Mouse (Mus musculus) heart, embryonic 11.5 days (tissue): ENCODE results near the gene Ankrd11. TPM values are rescaled to one million over a fixed set of nuclear protein-coding genes. Genes with fewer than 3 reads are reported as not detected.

Source experiments
- ATAC-seq: fragments of 200-750 bp; cut with Nextera tagmentation; replicated peaks from 2 replicates; pipeline ENCODE4 v1.8.0; 2017; ENCODE audit warnings: moderate library complexity; ENCODE audit not compliant: insufficient number of reproducible peaks, low FRiP score, low TSS enrichment
- H3K27ac ChIP-seq: fragments of 300-500 bp; sonication (generic); 2 replicates; pipeline ENCODE4 v1.5.1; 2014; ENCODE audit warnings: mild to moderate bottlenecking, low read depth, low read length
- H3K27me3 ChIP-seq: fragments of 300-500 bp; sonication (generic); 2 replicates; pipeline ENCODE4 v1.6.1; 2014; ENCODE audit warnings: mild to moderate bottlenecking, low read length, mixed read lengths; ENCODE audit not compliant: control insufficient read depth, insufficient read depth
- H3K36me3 ChIP-seq: fragments of 300-500 bp; sonication (generic); 2 replicates; pipeline ENCODE4 v1.6.1; 2014; ENCODE audit warnings: mild to moderate bottlenecking, low read length, moderate library complexity, mixed read lengths; ENCODE audit not compliant: control insufficient read depth, insufficient read depth
- H3K4me1 ChIP-seq: fragments of 300-500 bp; sonication (generic); 2 replicates; pipeline ENCODE4 v1.6.1; 2014; ENCODE audit warnings: low read length; ENCODE audit not compliant: control insufficient read depth, insufficient read depth
- H3K4me2 ChIP-seq: fragments of 300-500 bp; sonication (generic); 2 replicates; pipeline ENCODE4 v1.6.1; 2014; ENCODE audit warnings: mild to moderate bottlenecking, moderate library complexity
- H3K4me3 ChIP-seq: fragments of 300-500 bp; sonication (generic); 2 replicates; pipeline ENCODE4 v1.5.1; 2014; ENCODE audit warnings: low read depth, low read length
- H3K9ac ChIP-seq: fragments of 300-500 bp; sonication (generic); 2 replicates; pipeline ENCODE4 v1.6.1; 2014; ENCODE audit warnings: mild to moderate bottlenecking, low read depth, low read length, moderate library complexity
- H3K9me3 ChIP-seq: fragments of 300-500 bp; sonication (generic); replicated peaks from 2 replicates; pipeline ENCODE4 v1.6.1; 2016; ENCODE audit warnings: low read length; ENCODE audit not compliant: control insufficient read depth
- WGBS: fragments of 180-500 bp; shearing (Covaris S2); extraction: QIAGEN DNeasy Blood & Tissue Kit; methylation state at CpG from one replicate; pipeline ENCODE4 v1.1.7; 2014; ENCODE audit not compliant: insufficient replicate concordance; 5-methylcytosine and 5-hydroxymethylcytosine counted together
- polyA plus RNA-seq: library from polyadenylated mRNA; unstranded; fragments of >200 nt; fragmentation: Nextera tagmentation; extraction: Ambion mirVana; gene quantifications from 2 replicates; pipeline ENCODE4 v1.2.1, GENCODE M21; 2014

Ankrd11 gene
- polyA plus RNA-seq, 1 experiment from 2014 or later: 49.5 TPM

GRCm38 (mm10) chr8:122938591-122938990 is 103.5 kb downstream of the Ankrd11 start:
- Histone ChIP-seq H3K4me2 (no peak overlapping the region), H3K9me3 (no peaks in the 10 kb centered on the region), H3K4me3 (no peak overlapping the region), H3K27me3 (no peaks in the 10 kb centered on the region), H3K4me1 (peaks cover 28% of the 10 kb centered on the region), H3K9ac (no peak overlapping the region), H3K36me3 (no peaks in the 10 kb centered on the region), H3K27ac (peak overlapping the region; percentile 36; the same call in 1 of the 2 replicates)
- no peak for ATAC-seq
- 22% methylated on average over 4 of the region's 4 CpGs for WGBS

- no peak overlapping the region for H3K27ac ChIP-seq
- no peak overlapping the region for H3K4me3 ChIP-seq
- WGBS: 80% methylated on average over 3 of the region's 3 CpGs
These were observed 103.9 kb downstream of the Ankrd11 start for GRCm38 (mm10) chr8:122938170-122938569.

GRCm38 (mm10) chr8:122937545-122938053 is 104.5 kb downstream of the Ankrd11 start:
- WGBS: 81% methylated on average over 2 of the region's 2 CpGs
- Histone ChIP-seq H3K4me1 (peaks cover 37% of the 10 kb centered on the region), H3K27ac (no peak overlapping the region), H3K4me2 (no peak overlapping the region), H3K4me3 (no peak overlapping the region), H3K9ac (no peak overlapping the region), H3K36me3 (no peaks in the 10 kb centered on the region), H3K27me3 (no peaks in the 10 kb centered on the region), H3K9me3 (no peaks in the 10 kb centered on the region)
- no peak for ATAC-seq

More at GRCm38 (mm10) chr8:122938170-122938569, 103.9 kb downstream of the Ankrd11 start:
- H3K9ac ChIP-seq: no peak overlapping the region
- H3K36me3 ChIP-seq: no peaks in the 10 kb centered on the region
- H3K9me3 ChIP-seq: no peaks in the 10 kb centered on the region
- ATAC-seq: no peak
- H3K27me3 ChIP-seq: no peaks in the 10 kb centered on the region
- no peak overlapping the region for H3K4me2 ChIP-seq
- peaks cover 32% of the 10 kb centered on the region for H3K4me1 ChIP-seq

DNA sequence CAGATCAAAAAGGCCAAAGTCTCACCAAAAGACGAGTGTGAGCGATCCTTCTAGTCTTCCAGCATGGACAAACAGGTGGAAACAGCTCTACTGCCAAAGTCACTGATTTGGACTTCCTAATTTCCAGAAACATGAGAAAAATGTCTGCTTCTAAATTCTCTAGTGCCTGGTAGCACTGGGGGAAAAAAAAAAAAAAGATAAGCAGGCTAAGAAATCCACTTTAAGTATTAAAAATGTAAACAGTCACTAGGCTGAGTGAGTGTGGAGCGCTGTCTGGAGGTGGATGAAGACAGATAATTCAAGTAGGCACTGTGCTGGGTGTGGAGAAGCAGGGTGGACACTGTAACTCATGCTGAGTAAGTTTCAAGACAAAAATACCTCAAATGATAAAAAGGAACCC is 106.2 kb downstream of the Ankrd11 start:
- no peak overlapping the region for H3K27ac ChIP-seq
- H3K4me1 ChIP-seq: peaks cover 52% of the 10 kb centered on the region
- H3K27me3 ChIP-seq: no peaks in the 10 kb centered on the region
- no peaks in the 10 kb centered on the region for H3K9me3 ChIP-seq
- H3K9ac ChIP-seq: no peak overlapping the region
- H3K36me3 ChIP-seq: no peaks in the 10 kb centered on the region
- ATAC-seq: no peak
- H3K4me2 ChIP-seq: no peak overlapping the region
- H3K4me3 ChIP-seq: no peak overlapping the region
- 77% methylated on average over 3 of the region's 3 CpGs for WGBS

- ATAC-seq: no peak
- Histone ChIP-seq H3K9ac (no peak overlapping the region), H3K9me3 (no peaks in the 10 kb centered on the region), H3K27ac (no peak overlapping the region), H3K4me1 (peaks cover 60% of the 10 kb centered on the region), H3K4me3 (no peak overlapping the region), H3K36me3 (no peaks in the 10 kb centered on the region), H3K4me2 (no peak overlapping the region), H3K27me3 (no peaks in the 10 kb centered on the region)
- 74% methylated on average over 1 of the region's 1 CpGs for WGBS
These were observed 107.0 kb downstream of the Ankrd11 start for GRCm38 (mm10) chr8:122935118-122935517.

- peaks cover 56% of the 10 kb centered on the region for H3K4me1 ChIP-seq
- H3K27ac ChIP-seq: no peak overlapping the region
- H3K9ac ChIP-seq: no peak overlapping the region
- H3K4me2 ChIP-seq: no peak overlapping the region
- no peaks in the 10 kb centered on the region for H3K36me3 ChIP-seq
- no peak overlapping the region for H3K4me3 ChIP-seq
- ATAC-seq: no peak
- no peaks in the 10 kb centered on the region for H3K27me3 ChIP-seq
- H3K9me3 ChIP-seq: no peaks in the 10 kb centered on the region
These were observed 108.1 kb downstream of the Ankrd11 start for GRCm38 (mm10) chr8:122933973-122934372.

DNA sequence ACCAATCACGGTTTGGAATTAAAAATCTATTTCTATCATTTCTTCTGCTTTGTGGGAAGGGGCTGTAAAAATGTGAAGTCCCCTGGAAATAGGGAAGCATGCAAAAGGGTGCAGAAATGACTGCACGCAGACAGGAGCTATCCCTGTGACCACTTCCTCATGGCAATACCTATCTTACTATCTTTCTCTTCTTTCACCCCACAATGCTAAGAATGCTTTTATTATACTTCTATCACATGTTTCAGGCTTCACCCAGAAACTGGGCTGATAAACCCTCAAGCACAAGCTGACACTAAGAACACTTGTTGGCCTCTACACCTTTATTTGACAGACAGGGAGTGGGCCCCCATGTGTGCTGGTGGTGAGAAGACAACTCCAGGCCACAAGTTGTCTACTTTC is 109.5 kb downstream of the Ankrd11 start:
- H3K9me3 ChIP-seq: no peaks in the 10 kb centered on the region
- ATAC-seq: no peak
- no peak overlapping the region for H3K9ac ChIP-seq
- H3K4me2 ChIP-seq: no peak overlapping the region
- H3K27me3 ChIP-seq: no peaks in the 10 kb centered on the region
- H3K4me1 ChIP-seq: peaks cover 43% of the 10 kb centered on the region
- 65% methylated on average over 2 of the region's 2 CpGs for WGBS
- no peaks in the 10 kb centered on the region for H3K36me3 ChIP-seq
- no peak overlapping the region for H3K4me3 ChIP-seq
- no peak overlapping the region; the same call in 1 of the 2 replicates for H3K27ac ChIP-seq

- no peak for ATAC-seq
- H3K27me3 ChIP-seq: no peaks in the 10 kb centered on the region
- H3K4me1 ChIP-seq: peaks cover 42% of the 10 kb centered on the region
- H3K9me3 ChIP-seq: no peaks in the 10 kb centered on the region
- no peaks in the 10 kb centered on the region for H3K36me3 ChIP-seq
- 36% methylated on average over 3 of the region's 3 CpGs for WGBS
- H3K9ac ChIP-seq: no peak overlapping the region
- no peak overlapping the region for H3K4me2 ChIP-seq
- no peak overlapping the region; the same call in 1 of the 2 replicates for H3K27ac ChIP-seq
- H3K4me3 ChIP-seq: no peak overlapping the region
These were observed 110.1 kb downstream of the Ankrd11 start for GRCm38 (mm10) chr8:122931834-122932560.
